Mouse (Mus musculus) mouse embryonic stem cell (cell line): ENCODE data around the gene Tjap1.

Experiments
- in situ Hi-C, 2 experiments: fragments of 300-500 bp; cut with MboI; formaldehyde crosslinking; loops; 1 replicate in 1 of 2; 3 replicates in 1 of 2; pipeline ENCODE4 v1.14.3; 2019 to 2020; ENCODE audit warnings: low sequenced_read_pairs in 2 of 2, low pct_unique_long_range_greater_than_20kb in 1 of 2, mixed read lengths in 1 of 2; ENCODE audit not compliant: unreplicated experiment in 1 of 2

Tjap1 gene

DNA sequence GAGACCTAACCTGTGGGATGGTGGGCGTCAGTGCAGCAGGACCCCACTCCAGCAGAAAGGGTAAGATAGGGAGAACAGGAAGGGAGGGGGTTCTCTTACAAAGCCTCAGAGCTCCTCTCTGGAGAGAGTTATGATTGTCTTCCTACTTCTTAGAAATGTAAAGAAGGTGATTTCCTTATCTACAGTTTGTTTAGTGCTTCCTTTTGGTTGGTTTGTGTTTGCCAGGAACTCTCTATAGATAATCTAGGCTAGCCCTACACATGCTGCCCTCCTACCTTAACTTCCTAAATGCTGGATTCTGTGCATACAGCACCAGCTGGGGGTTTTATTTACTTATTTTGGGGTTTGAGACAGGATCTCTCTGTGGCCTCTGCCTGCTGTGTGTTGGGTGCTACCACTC, 46.8 kb downstream of the Tjap1 start:
- in situ Hi-C loops, result loop anchor here in 1 of 2 experiments (25.0 kb wide), 1 partner anchor 726 kb away; no protein-coding TSS in a partner anchor

DNA sequence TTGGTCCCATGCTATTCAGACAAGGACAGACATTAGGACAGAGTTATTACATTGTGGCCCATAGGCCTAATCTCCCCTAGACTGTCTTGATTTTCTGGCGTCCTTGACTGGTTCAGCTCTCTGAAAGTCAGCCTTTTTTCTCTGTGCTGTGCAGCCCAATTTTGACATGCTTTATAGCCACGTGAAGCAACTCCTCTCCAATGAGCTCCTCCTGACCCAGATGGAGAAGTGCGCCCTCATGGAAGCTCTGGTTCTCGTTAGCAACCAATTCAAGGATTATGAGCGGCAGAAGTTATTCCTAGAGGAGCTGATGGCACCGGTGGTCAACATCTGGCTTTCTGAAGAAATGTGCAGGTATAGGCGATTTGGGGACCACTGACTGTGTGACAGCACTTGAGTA, 55.2 kb downstream of the Tjap1 start:
- in situ Hi-C loops, result loop anchor here in 1 of 2 experiments (25.0 kb wide), 1 partner anchor 735 kb away; no protein-coding TSS in a partner anchor

DNA sequence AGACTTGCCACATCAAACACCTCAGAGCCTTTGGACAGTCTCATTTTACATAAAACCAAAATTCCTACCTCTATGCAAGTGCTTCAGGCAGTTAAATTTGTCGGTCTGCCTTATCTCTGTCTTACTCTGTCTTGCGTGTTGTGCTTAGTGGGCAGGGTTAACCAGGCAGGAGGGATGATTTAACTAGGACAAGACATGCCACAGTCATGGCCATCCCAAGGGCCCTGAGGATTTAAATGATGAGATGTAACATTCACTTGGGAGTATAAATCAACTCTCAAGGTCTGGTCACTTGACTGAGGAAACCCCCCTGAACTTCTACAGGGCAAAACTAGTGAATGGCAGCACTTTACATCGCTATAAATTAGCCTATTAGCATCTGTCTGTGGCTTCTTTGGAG, 61.2 kb downstream of the Tjap1 start:
- in situ Hi-C loops, result loop anchor here (25.0 kb wide), 1 partner anchor 784 kb away; the partner anchor contains the start of gene Cdc5l (in 2 of the 2)

DNA sequence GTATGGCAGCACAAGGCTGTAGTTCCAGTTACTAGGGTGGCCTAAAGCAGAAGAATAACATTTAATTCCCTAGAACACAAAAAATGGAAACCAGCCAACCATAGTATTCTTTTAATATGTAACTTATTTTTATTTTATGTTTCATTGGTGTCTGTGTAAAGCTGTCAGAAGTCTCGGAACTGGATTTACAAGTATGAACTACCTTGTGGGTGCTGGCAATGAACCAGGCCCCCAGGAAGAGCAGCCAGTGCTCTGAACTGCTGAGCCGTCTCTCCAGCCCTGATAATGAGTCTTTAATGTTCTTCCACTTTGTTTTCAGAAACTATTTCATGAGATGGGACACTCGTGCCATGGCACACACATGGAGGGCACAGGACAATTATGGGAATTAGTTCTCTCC, 72.3 kb downstream of the Tjap1 start:
- in situ Hi-C loops, result loop anchor here (25.0 kb wide), 1 partner anchor 773 kb away; the partner anchor contains the start of gene Cdc5l (in 2 of the 2)
